Mouse (Mus musculus) neural tube, embryonic 12.5 days (tissue): ENCODE results near the gene Rab3c. TPM values are rescaled to one million over a fixed set of nuclear protein-coding genes. Genes with fewer than 3 reads are reported as not detected.

Experiments
- ATAC-seq: fragments of 200-750 bp; cut with Nextera tagmentation; 2 replicates; pipeline ENCODE4 v1.8.0; 2017; ENCODE audit warnings: low read depth, mild to moderate bottlenecking, moderate TSS enrichment, moderate library complexity; ENCODE audit not compliant: low FRiP score
- H3K27ac ChIP-seq: fragments of 300-500 bp; sonication (generic); 2 replicates; pipeline ENCODE4 v1.5.1; 2016
- H3K27me3 ChIP-seq: fragments of 300-500 bp; sonication (generic); replicated peaks from 2 replicates; pipeline ENCODE4 v1.6.1; 2016; ENCODE audit warnings: mild to moderate bottlenecking
- H3K36me3 ChIP-seq: fragments of 300-500 bp; sonication (generic); 2 replicates; pipeline ENCODE4 v1.6.1; 2016; ENCODE audit warnings: mild to moderate bottlenecking
- H3K4me1 ChIP-seq: fragments of 300-500 bp; sonication (generic); 2 replicates; pipeline ENCODE4 v1.6.1; 2016
- H3K4me2 ChIP-seq: fragments of 300-500 bp; sonication (generic); replicated peaks from 2 replicates; pipeline ENCODE4 v1.6.1; 2016; ENCODE audit warnings: mild to moderate bottlenecking
- H3K4me3 ChIP-seq: fragments of 300-500 bp; sonication (generic); 2 replicates; pipeline ENCODE4 v1.5.1; 2016
- H3K9ac ChIP-seq: fragments of 300-500 bp; sonication (generic); 2 replicates; pipeline ENCODE4 v1.6.1; 2016; ENCODE audit warnings: mild to moderate bottlenecking
- H3K9me3 ChIP-seq: fragments of 300-500 bp; sonication (generic); 2 replicates; pipeline ENCODE4 v1.6.1; 2016; ENCODE audit warnings: mild to moderate bottlenecking
- WGBS: fragments of 180-500 bp; shearing (Covaris S2); methylation state at CpG from one replicate; pipeline ENCODE4 v1.1.7; 2016; 5-methylcytosine and 5-hydroxymethylcytosine counted together
- polyA plus RNA-seq: library from polyadenylated mRNA; unstranded; fragments of >200 nt; fragmentation: Nextera tagmentation; extraction: Ambion mirVana; gene quantifications from 2 replicates; pipeline ENCODE4 v1.2.1, GENCODE M21; 2016

The Rab3c gene
- polyA plus RNA-seq, 1 experiment from 2014 or later = 92.4 TPM

DNA sequence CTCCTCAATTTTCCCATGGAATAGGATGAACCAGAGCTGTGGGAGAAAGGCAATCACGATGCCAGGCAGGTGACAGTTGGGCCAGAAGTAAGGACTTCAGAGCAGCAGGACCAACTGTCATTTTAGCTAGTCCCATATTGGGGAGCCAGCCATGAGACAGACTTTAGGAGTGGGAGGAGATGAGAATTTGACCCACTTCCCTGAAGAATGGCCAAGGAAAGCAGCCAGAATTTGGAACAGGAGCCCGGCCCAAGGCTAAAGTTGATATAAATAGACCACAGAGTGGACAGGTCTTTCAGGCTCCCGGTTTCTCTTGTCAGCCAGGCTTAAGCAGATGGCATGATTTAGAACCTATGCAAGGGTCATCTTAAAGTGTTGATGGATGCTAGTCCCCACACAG is 213.6 kb downstream of the Rab3c start:
- ATAC-seq = no peak
- peaks cover 5% of the 10 kb centered on the region; the same call in 1 of the 2 replicates for H3K36me3 ChIP-seq
- H3K27ac ChIP-seq = no peak overlapping the region
- 83% methylated on average over 3 of the region's 3 CpGs for WGBS
- H3K9me3 ChIP-seq = no peaks in the 10 kb centered on the region
- no peak overlapping the region for H3K4me2 ChIP-seq
- H3K4me3 ChIP-seq = no peak overlapping the region
- no peaks in the 10 kb centered on the region for H3K27me3 ChIP-seq
- peaks cover 15% of the 10 kb centered on the region for H3K4me1 ChIP-seq
- H3K9ac ChIP-seq = no peak overlapping the region

DNA sequence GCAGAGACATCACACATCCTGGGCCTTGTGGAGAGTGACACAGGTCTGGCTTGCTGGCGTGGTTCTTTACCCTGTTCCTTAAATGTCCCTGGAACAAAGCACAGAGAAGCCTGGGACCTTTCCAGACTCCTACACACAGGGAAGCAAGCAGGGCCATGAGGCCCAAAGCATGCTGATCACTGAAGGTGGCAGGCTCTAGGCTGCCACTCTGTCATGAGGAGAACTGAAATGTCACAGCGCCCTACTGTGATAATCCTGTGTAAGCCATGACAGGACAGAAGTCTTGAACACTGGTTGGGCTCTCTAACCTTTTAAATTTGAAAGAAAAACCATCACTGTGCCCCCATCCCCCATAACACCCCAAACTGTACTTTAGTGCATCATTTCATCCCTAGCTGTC is 214.1 kb downstream of the Rab3c start:
- Histone ChIP-seq H3K27me3 (no peaks in the 10 kb centered on the region), H3K9ac (no peak overlapping the region), H3K9me3 (no peaks in the 10 kb centered on the region), H3K4me3 (no peak overlapping the region), H3K36me3 (peaks cover 5% of the 10 kb centered on the region; the same call in 1 of the 2 replicates), H3K4me1 (peaks cover 20% of the 10 kb centered on the region), H3K27ac (no peak overlapping the region), H3K4me2 (no peak overlapping the region)
- ATAC-seq = no peak
- WGBS = 88% methylated on average over 2 of the region's 2 CpGs

DNA sequence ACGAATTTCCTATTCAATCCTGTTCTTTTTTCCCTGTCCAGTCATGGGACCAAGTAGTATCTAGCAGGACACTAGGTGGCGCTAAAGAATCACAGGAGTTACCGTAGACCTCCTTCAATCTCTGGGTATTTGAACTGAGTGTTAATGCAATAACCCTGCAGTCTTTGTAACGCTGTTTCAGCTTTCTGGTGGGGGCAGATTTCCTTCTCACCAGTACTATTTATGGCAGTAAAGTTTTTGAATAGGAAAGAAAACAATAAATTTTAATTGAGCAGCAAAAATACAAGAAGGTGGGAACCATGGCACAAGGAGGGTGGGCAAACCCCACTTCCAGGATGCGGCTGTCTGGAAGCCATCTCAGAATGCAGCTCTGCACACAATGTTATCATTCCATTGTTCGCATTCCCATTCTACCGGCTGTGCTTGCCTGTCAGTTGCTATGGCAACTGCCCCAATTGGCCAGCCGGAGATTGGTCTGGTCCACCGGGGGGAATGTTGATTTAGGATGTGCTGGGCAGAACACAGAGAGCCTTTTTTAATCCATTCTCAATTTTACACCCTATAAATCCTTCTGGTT is 217.9 kb downstream of the Rab3c start:
- no peaks in the 10 kb centered on the region for H3K27me3 ChIP-seq
- H3K9ac ChIP-seq = no peak overlapping the region
- no peak overlapping the region for H3K4me3 ChIP-seq
- WGBS = 5% methylated on average over 9 of the region's 9 CpGs
- no peaks in the 10 kb centered on the region for H3K36me3 ChIP-seq
- H3K4me2 ChIP-seq = peak overlapping the region; percentile 34
- ATAC-seq = peak; percentile 97
- peaks cover 21% of the 10 kb centered on the region for H3K4me1 ChIP-seq
- H3K27ac ChIP-seq = 0 out of 2 replicates have a peak overlapping the region, but pooled peaks have one; percentile 29
- no peaks in the 10 kb centered on the region for H3K9me3 ChIP-seq

DNA sequence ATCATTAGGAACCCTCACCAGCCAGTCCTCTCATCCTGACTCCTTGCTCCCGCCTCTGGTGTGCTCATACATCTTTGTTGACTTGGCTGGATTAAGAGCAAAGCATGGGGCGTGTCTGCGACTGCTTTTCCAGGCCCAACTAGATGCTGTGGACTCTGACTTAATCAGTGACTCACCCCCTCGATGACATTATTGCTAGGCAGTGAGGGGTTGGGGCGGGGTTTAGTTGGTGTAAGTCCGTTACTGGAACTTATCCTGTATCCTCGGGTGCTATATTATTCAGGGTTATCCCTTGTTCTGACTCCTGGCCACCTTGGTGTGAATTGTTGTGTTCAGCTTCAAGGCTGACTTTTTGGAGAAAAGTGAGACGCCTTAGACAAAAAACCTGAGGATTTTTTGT is 218.5 kb downstream of the Rab3c start:
- Histone ChIP-seq H3K4me3 (no peak overlapping the region), H3K36me3 (no peaks in the 10 kb centered on the region), H3K4me1 (peaks cover 21% of the 10 kb centered on the region), H3K27ac (no peak overlapping the region), H3K4me2 (0 out of 2 replicates have a peak overlapping the region, but pooled peaks have one; percentile 34), H3K9me3 (no peaks in the 10 kb centered on the region), H3K27me3 (no peaks in the 10 kb centered on the region), H3K9ac (no peak overlapping the region)
- ATAC-seq = peak; percentile 15; the same call in 1 of the 2 replicates
- 63% methylated on average over 8 of the region's 8 CpGs for WGBS

DNA sequence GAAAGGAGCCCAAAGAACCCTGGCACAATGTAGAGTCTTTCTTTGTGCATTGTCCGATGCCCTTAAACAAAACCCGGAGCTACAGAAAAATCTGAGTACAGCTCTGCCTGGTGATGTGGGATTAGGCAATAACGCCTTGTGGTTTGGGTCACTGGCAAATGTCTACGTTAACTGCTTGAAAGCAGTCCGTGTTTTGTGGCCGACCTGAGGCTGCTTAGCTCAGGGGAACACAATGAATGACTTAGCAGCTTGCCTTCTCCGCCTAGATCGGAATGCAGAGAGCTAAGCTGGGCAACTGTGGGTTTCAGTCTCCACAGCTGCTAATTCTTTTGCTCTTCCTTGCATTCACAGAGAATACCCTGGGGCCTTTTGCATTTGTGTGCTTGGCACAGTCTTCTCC is 226.3 kb downstream of the Rab3c start:
- Histone ChIP-seq H3K4me3 (no peak overlapping the region), H3K9ac (no peak overlapping the region), H3K4me2 (no peak overlapping the region), H3K27ac (no peak overlapping the region), H3K4me1 (no peaks in the 10 kb centered on the region), H3K36me3 (no peaks in the 10 kb centered on the region), H3K9me3 (no peaks in the 10 kb centered on the region), H3K27me3 (no peaks in the 10 kb centered on the region)
- WGBS = 75% methylated on average over 8 of the region's 8 CpGs
- ATAC-seq = no peak

DNA sequence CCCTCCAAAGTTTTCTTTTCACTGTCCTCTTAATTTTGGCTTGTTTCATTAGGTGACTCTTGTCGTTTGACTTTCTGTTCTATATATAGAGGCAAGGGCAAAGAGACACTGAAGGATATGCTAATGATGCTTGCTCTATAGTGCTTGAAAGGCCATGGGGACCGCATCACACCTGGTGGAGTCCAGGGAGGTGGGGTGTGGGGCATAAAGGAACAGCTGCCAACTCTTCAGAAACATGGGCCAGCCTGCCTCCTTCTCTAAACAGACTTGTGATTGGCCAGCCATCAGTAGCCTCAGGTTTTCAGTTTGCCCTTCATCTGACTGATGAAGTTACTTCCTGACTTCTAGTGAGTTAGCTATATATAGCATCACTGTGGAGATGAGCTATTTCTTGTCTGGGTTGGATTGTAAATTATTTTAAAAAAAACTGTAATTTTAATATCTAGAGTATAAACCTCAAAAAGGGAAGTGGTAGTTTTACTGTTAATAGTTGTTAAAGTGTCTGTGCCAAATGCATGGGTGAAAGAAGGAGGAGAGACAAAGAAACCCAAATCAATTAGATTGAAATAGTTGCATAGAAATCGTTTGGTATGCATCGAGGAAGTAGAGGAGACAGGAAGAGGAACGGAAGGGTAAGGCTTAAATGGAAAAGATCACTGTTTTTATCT is 231.9 kb downstream of the Rab3c start:
- Histone ChIP-seq H3K4me1 (no peaks in the 10 kb centered on the region), H3K36me3 (no peaks in the 10 kb centered on the region), H3K9me3 (no peaks in the 10 kb centered on the region), H3K9ac (no peak overlapping the region), H3K27me3 (no peaks in the 10 kb centered on the region), H3K4me3 (no peak overlapping the region), H3K27ac (no peak overlapping the region), H3K4me2 (no peak overlapping the region)
- 74% methylated on average over 5 of the region's 5 CpGs for whole genome bisulfite sequencing
- ATAC-seq = no peak

DNA sequence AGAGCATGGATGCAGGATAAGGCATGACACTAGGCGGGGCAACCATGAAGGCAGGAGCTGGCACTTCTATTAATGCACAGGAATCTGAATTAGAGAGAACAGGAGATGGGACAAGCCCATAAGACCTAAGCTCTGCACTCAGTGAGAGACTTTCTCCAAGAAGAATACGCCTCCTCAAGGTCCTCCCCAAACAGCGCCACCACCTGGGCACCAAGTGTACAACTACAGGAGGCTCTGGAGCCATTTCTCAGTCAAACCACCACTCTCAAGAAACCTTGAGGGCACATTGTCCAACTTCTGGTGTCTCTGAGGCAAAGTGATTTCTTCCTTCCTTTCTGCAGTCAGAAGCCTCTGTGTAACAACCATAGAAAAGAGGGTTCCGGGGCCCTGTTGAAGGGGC is 236.4 kb downstream of the Rab3c start:
- no peaks in the 10 kb centered on the region for H3K36me3 ChIP-seq
- no peak overlapping the region for H3K27ac ChIP-seq
- no peak overlapping the region for H3K4me3 ChIP-seq
- 74% methylated on average over 4 of the region's 4 CpGs for WGBS
- H3K4me1 ChIP-seq = no peaks in the 10 kb centered on the region
- no peak overlapping the region for H3K9ac ChIP-seq
- no peak overlapping the region for H3K4me2 ChIP-seq
- H3K27me3 ChIP-seq = no peaks in the 10 kb centered on the region
- ATAC-seq = no peak
- no peaks in the 10 kb centered on the region for H3K9me3 ChIP-seq

DNA sequence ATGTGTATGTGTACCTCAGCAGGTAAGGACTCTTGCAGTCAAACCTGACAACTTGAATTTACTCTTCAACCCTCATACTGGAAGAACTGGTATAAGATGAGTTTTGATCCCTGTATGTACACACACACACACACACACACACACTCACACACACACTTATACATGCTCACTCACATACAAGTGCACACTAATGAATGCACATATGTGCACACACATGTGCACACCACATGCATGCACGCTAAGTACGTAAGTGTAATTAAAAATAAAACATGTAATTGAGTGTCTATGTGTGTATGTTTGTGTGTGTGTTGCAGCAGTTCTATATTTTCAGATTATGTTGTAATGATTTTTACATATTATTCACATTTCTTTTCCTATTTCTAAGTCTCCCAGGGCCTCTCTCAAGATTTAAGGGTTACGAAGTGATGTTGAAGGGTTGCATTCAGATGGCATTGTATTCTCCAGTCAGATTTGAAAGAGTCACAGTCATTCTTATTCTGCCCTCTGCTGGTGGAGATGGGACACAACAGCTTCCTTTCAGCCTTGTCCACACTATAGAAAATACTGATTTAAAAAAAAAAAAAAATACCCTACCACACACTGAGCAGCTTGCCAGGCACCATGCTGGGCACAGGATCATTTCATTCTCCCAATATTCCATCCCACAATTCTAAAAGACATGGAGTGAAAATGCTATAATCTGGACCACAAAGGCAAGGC is 240.9 kb downstream of the Rab3c start:
- H3K4me3 ChIP-seq = no peak overlapping the region
- H3K36me3 ChIP-seq = no peaks in the 10 kb centered on the region
- no peak overlapping the region for H3K27ac ChIP-seq
- H3K9ac ChIP-seq = no peak overlapping the region
- peak; percentile 29; the same call in 1 of the 2 replicates for ATAC-seq
- H3K4me2 ChIP-seq = no peak overlapping the region
- no peaks in the 10 kb centered on the region for H3K4me1 ChIP-seq
- no peaks in the 10 kb centered on the region for H3K27me3 ChIP-seq
- WGBS = 84% methylated on average over 3 of the region's 3 CpGs
- no peaks in the 10 kb centered on the region for H3K9me3 ChIP-seq

DNA sequence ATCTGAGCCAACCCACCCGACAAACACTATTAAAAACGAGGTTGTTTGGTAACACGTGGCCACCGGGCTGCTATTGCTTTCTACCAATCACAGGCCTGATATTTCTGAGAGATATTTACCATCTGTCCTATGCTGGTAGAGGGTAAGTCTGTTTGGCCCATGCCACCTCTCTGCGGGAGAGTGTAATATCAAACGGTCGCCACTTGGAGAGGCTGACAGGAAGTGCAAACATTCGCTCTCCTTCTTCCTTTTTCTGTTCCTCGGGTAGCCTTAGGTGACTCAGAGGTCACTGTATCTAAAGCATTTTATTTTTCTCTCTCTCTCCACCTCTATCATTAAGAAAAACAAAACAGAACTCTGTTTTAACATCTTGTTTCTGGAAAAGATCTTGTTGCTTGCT is 241.6 kb downstream of the Rab3c start:
- H3K4me1 ChIP-seq = no peaks in the 10 kb centered on the region
- no peak overlapping the region for H3K4me2 ChIP-seq
- no peak overlapping the region for H3K9ac ChIP-seq
- WGBS = 80% methylated on average over 9 of the region's 9 CpGs
- no peaks in the 10 kb centered on the region for H3K9me3 ChIP-seq
- no peak overlapping the region for H3K4me3 ChIP-seq
- no peak overlapping the region for H3K27ac ChIP-seq
- H3K27me3 ChIP-seq = no peaks in the 10 kb centered on the region
- no peak for ATAC-seq
- no peaks in the 10 kb centered on the region for H3K36me3 ChIP-seq

DNA sequence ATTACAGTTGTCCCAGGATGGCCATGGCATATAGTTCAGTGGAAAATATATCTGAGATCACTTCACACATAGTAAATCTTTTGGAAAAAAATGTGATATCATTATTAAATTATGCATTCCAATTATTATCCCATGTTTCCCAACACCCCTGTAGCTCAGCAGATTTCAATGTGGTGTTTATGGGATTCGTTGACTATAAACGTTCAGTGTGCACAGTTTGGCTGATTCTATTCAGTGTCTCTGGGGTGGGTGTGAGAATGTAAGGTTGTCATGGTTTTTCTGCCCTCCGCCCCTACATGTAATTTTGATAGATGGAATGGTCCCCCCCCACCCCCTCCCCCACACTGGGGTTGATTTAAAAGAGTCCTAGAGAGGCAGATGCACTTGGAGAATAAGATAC is 242.3 kb downstream of the Rab3c start:
- no peak overlapping the region for H3K27ac ChIP-seq
- no peak overlapping the region for H3K4me3 ChIP-seq
- H3K4me2 ChIP-seq = no peak overlapping the region
- H3K9me3 ChIP-seq = no peaks in the 10 kb centered on the region
- no peak for ATAC-seq
- no peaks in the 10 kb centered on the region for H3K4me1 ChIP-seq
- no peaks in the 10 kb centered on the region for H3K27me3 ChIP-seq
- WGBS = 89% methylated on average over 3 of the region's 3 CpGs
- no peak overlapping the region for H3K9ac ChIP-seq
- H3K36me3 ChIP-seq = no peaks in the 10 kb centered on the region

DNA sequence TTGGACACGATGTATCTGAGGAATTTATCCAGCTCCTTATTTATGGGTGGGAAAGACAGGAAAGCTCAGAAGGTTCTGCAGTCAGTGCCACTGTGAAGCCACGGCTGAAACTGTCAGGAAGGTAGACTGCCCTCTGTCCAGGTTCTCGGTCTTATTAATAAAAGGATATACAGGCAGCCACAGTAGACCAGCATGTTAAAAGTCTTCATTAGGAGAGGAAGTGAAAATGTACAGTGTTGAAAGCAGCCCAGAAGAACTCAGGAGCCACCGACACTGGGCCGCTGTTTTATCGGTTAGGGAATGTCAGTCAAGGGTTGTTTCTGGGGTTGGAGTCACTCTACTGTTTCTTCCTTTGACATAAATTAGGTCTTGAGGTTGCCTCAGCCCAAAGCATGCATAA is 245.9 kb downstream of the Rab3c start:
- Histone ChIP-seq H3K4me1 (no peaks in the 10 kb centered on the region), H3K27ac (no peak overlapping the region), H3K27me3 (no peaks in the 10 kb centered on the region), H3K9me3 (no peaks in the 10 kb centered on the region), H3K9ac (no peak overlapping the region), H3K4me3 (no peak overlapping the region), H3K4me2 (no peak overlapping the region), H3K36me3 (no peaks in the 10 kb centered on the region)
- no peak for ATAC-seq
- 82% methylated on average over 6 of the region's 6 CpGs for WGBS

DNA sequence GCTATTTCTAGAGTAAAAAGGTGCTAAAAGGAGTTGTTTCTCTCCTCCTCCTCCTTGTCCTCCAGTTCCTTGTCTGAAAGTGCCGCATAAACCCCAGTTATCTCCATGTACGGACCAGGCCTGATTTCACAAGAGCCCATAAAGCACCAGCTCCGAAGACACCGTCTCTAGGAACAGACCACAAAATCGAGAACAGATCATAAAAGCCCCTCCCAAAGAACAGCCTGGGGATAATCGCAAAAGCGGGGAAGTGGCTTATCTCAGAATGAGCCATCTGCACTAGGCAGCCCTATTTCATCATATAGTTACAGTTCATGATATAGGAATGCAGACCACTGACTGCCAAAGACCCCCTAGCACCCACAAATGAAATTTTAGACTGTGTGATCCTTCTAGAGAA is 246.8 kb downstream of the Rab3c start:
- WGBS = 65% methylated on average over 7 of the region's 7 CpGs
- no peaks in the 10 kb centered on the region for H3K36me3 ChIP-seq
- ATAC-seq = no peak

More for the DNA sequence above, 246.8 kb downstream of the Rab3c start:
- no peaks in the 10 kb centered on the region for H3K4me1 ChIP-seq
- H3K4me2 ChIP-seq = no peak overlapping the region
- no peak overlapping the region for H3K4me3 ChIP-seq
- H3K9me3 ChIP-seq = no peaks in the 10 kb centered on the region
- no peak overlapping the region for H3K27ac ChIP-seq
- no peaks in the 10 kb centered on the region for H3K27me3 ChIP-seq
- no peak overlapping the region for H3K9ac ChIP-seq
